Mouse (Mus musculus) midbrain, embryonic 16.5 days (tissue): ENCODE measurements around the gene Lin52. TPM values are rescaled to one million over a fixed set of nuclear protein-coding genes. Genes with fewer than 3 reads are reported as not detected.
"Not testable (repeated sequence)": the region's sequence is repeated elsewhere in the genome, so short reads cannot be mapped to it uniquely, and the experiment has no call there.

ENCODE experiments used
- ATAC-seq: fragments of 200-750 bp; cut with Nextera tagmentation; 2 replicates; pipeline ENCODE4 v1.8.0; 2017; ENCODE audit warnings: moderate TSS enrichment
- H3K27ac ChIP-seq: fragments of 300-500 bp; sonication (generic); 2 replicates; pipeline ENCODE4 v1.5.1; 2014; ENCODE audit warnings: mild to moderate bottlenecking, low read length, mixed read lengths
- H3K27me3 ChIP-seq: fragments of 300-500 bp; sonication (generic); 2 replicates; pipeline ENCODE4 v1.6.1; 2014; ENCODE audit warnings: low read depth, low read length, mixed read lengths; ENCODE audit not compliant: control insufficient read depth, insufficient read depth
- H3K36me3 ChIP-seq: fragments of 300-500 bp; sonication (generic); 2 replicates; pipeline ENCODE4 v1.6.1; 2014; ENCODE audit warnings: mild to moderate bottlenecking, low read length, moderate library complexity, mixed read lengths; ENCODE audit not compliant: control insufficient read depth, insufficient read depth
- H3K4me1 ChIP-seq: fragments of 300-500 bp; sonication (generic); 2 replicates; pipeline ENCODE4 v1.6.1; 2014; ENCODE audit warnings: mild to moderate bottlenecking, low read length, mixed read lengths; ENCODE audit not compliant: control insufficient read depth, insufficient read depth
- H3K4me2 ChIP-seq: fragments of 300-500 bp; sonication (generic); 2 replicates; pipeline ENCODE4 v1.6.1; 2014; ENCODE audit warnings: mild to moderate bottlenecking, low read length, mixed read lengths
- H3K4me3 ChIP-seq: fragments of 300-500 bp; sonication (generic); 2 replicates; pipeline ENCODE4 v1.5.1; 2014; ENCODE audit warnings: low read depth, mild to moderate bottlenecking, low read length, moderate library complexity, mixed read lengths
- H3K9ac ChIP-seq: fragments of 300-500 bp; sonication (generic); 2 replicates; pipeline ENCODE4 v1.6.1; 2014; ENCODE audit warnings: low read depth, low read length, mixed read lengths
- H3K9me3 ChIP-seq: fragments of 300-500 bp; sonication (generic); replicated peaks from 2 replicates; pipeline ENCODE4 v1.6.1; 2014; ENCODE audit warnings: mild to moderate bottlenecking, low read length, mixed read lengths; ENCODE audit not compliant: control insufficient read depth, poor library complexity, severe bottlenecking
- WGBS: fragments of 180-500 bp; shearing (Covaris S2); extraction: QIAGEN DNeasy Blood & Tissue Kit; methylation state at CpG from one replicate; pipeline ENCODE4 v1.1.7; 2014; 5-methylcytosine and 5-hydroxymethylcytosine counted together
- polyA plus RNA-seq: library from polyadenylated mRNA; unstranded; fragments of >200 nt; fragmentation: Nextera tagmentation; extraction: Ambion mirVana; gene quantifications from 2 replicates; pipeline ENCODE4 v1.2.1, GENCODE M21; 2015

The Lin52 gene
- polyA plus RNA-seq, 1 experiment from 2014 or later = 36.1 TPM

- H3K4me1 ChIP-seq = no peaks in the 10 kb centered on the region; the same call in 1 of the 2 replicates
- ATAC-seq = no peak
- no peak overlapping the region for H3K4me3 ChIP-seq
- no peaks in the 10 kb centered on the region for H3K27me3 ChIP-seq
- no peak overlapping the region for H3K27ac ChIP-seq
- H3K9me3 ChIP-seq = no peaks in the 10 kb centered on the region
- H3K4me2 ChIP-seq = no peak overlapping the region
- H3K9ac ChIP-seq = no peak overlapping the region
- H3K36me3 ChIP-seq = no peaks in the 10 kb centered on the region
- WGBS = 47% methylated on average over 3 of the region's 3 CpGs
Measured at GRCm38 (mm10) chr12:84523728-84524127, 72.5 kb downstream of the Lin52 start.

- Histone ChIP-seq H3K9me3 (no peaks in the 10 kb centered on the region), H3K27ac (no peak overlapping the region), H3K27me3 (no peaks in the 10 kb centered on the region), H3K4me1 (no peaks in the 10 kb centered on the region; the same call in 1 of the 2 replicates), H3K9ac (no peak overlapping the region), H3K36me3 (no peaks in the 10 kb centered on the region), H3K4me3 (no peak overlapping the region), H3K4me2 (no peak overlapping the region)
- no peak for ATAC-seq
- 63% methylated on average over 11 of the region's 11 CpGs for WGBS
Measured at GRCm38 (mm10) chr12:84524147-84525050, 73.2 kb downstream of the Lin52 start.

GRCm38 (mm10) chr12:84525422-84525821 is 74.2 kb downstream of the Lin52 start:
- Histone ChIP-seq H3K27me3 (no peaks in the 10 kb centered on the region), H3K9ac (no peak overlapping the region), H3K4me2 (no peak overlapping the region), H3K4me3 (no peak overlapping the region), H3K36me3 (no peaks in the 10 kb centered on the region), H3K4me1 (no peaks in the 10 kb centered on the region; the same call in 1 of the 2 replicates), H3K27ac (no peak overlapping the region), H3K9me3 (no peaks in the 10 kb centered on the region)
- no peak for ATAC-seq
- 84% methylated on average over 12 of the region's 12 CpGs for WGBS

- Histone ChIP-seq H3K4me2 (no peak overlapping the region), H3K9me3 (no peaks in the 10 kb centered on the region), H3K4me1 (no peaks in the 10 kb centered on the region), H3K4me3 (no peak overlapping the region), H3K27me3 (no peaks in the 10 kb centered on the region), H3K27ac (no peak overlapping the region), H3K9ac (no peak overlapping the region), H3K36me3 (no peaks in the 10 kb centered on the region)
- WGBS = 90% methylated on average over 5 of the region's 5 CpGs
- ATAC-seq = no peak
Measured at GRCm38 (mm10) chr12:84530426-84530825, 79.2 kb downstream of the Lin52 start.

- Histone ChIP-seq H3K9ac (no peak overlapping the region), H3K9me3 (no peaks in the 10 kb centered on the region), H3K4me2 (no peak overlapping the region), H3K27ac (0 out of 2 replicates have a peak overlapping the region, but pooled peaks have one; percentile 24), H3K27me3 (no peaks in the 10 kb centered on the region), H3K4me1 (no peaks in the 10 kb centered on the region), H3K36me3 (no peaks in the 10 kb centered on the region), H3K4me3 (no peak overlapping the region)
- WGBS = 23% methylated on average over 13 of the region's 13 CpGs
- ATAC-seq = peak; percentile 89
Measured at GRCm38 (mm10) chr12:84531906-84532829, 80.9 kb downstream of the Lin52 start.

- H3K4me3 ChIP-seq = no peak overlapping the region
- H3K9me3 ChIP-seq = no peaks in the 10 kb centered on the region
- no peak overlapping the region for H3K9ac ChIP-seq
- 0 out of 2 replicates have a peak overlapping the region, but pooled peaks have one; percentile 24 for H3K27ac ChIP-seq
- H3K27me3 ChIP-seq = no peaks in the 10 kb centered on the region
- WGBS = 45% methylated on average over 8 of the region's 8 CpGs
- H3K36me3 ChIP-seq = no peaks in the 10 kb centered on the region
- no peaks in the 10 kb centered on the region for H3K4me1 ChIP-seq
- H3K4me2 ChIP-seq = no peak overlapping the region
- no peak; the same call in 1 of the 2 replicates for ATAC-seq
Measured at GRCm38 (mm10) chr12:84532830-84533199, 81.6 kb downstream of the Lin52 start.

- Histone ChIP-seq H3K36me3 (no peaks in the 10 kb centered on the region), H3K4me2 (no peak overlapping the region), H3K9ac (no peak overlapping the region), H3K4me3 (no peak overlapping the region), H3K27ac (no peak overlapping the region), H3K27me3 (no peaks in the 10 kb centered on the region), H3K9me3 (no peaks in the 10 kb centered on the region), H3K4me1 (no peaks in the 10 kb centered on the region)
- no peak for ATAC-seq
- WGBS = 65% methylated on average over 7 of the region's 7 CpGs
Measured at GRCm38 (mm10) chr12:84533706-84534486, 82.7 kb downstream of the Lin52 start.

- H3K27me3 ChIP-seq, ATAC-seq, H3K9me3 ChIP-seq, H3K27ac ChIP-seq, H3K9ac ChIP-seq, H3K4me2 ChIP-seq, H3K4me1 ChIP-seq, H3K36me3 ChIP-seq, H3K4me3 ChIP-seq: not testable (repeated sequence)
- 85% methylated on average over 3 of the region's 3 CpGs for WGBS
Measured at GRCm38 (mm10) chr12:84539537-84539936, 88.3 kb downstream of the Lin52 start.
